Mouse (Mus musculus) lung, postnatal 10 days (tissue): ENCODE data around the gene Thap8.

ENCODE experiments used
- DNase-seq: peaks from one replicate; pipeline ENCODE4 v3.0.0; 2021

The Thap8 gene

DNA sequence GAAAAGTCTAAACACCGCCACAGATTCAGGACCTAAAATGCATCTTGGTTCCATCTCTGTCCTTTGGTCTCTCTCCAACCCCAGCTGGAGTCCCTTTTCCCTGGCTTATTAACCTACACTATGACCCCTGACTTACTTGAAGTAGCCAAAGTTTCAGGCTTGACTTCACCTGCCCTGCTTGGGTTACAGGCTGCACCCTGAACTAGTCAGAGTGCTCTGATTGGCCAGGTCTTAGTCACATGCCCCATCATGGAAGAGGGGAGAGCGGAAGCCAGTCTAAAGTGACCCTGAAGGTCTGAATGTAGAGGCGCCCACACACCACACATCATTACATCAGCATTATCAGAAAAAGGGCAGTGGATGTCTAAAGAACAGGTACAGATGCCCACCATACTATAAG, 38.2 kb downstream of the Thap8 start:
- DNase-seq = no peak

DNA sequence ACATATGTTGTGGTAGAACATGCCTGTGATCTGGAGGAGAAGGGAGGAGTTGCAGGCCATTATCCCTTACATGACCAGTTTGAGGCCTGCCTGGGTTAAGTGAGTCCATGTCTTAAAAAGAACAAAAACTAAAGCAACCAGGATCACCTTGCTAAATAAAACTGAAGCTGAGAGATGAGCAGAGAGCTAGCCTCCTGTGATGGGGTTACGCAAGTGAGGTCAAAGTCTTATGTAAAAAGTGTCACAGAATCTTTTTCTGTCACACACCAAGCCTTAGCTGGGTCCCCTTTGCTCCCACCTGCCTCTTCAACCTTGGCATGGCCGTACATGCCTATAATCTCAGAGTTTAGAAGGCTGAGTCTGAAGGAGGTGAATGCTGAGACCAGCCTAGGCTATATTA, 41.1 kb downstream of the Thap8 start:
- DNase-seq = no peak

DNA sequence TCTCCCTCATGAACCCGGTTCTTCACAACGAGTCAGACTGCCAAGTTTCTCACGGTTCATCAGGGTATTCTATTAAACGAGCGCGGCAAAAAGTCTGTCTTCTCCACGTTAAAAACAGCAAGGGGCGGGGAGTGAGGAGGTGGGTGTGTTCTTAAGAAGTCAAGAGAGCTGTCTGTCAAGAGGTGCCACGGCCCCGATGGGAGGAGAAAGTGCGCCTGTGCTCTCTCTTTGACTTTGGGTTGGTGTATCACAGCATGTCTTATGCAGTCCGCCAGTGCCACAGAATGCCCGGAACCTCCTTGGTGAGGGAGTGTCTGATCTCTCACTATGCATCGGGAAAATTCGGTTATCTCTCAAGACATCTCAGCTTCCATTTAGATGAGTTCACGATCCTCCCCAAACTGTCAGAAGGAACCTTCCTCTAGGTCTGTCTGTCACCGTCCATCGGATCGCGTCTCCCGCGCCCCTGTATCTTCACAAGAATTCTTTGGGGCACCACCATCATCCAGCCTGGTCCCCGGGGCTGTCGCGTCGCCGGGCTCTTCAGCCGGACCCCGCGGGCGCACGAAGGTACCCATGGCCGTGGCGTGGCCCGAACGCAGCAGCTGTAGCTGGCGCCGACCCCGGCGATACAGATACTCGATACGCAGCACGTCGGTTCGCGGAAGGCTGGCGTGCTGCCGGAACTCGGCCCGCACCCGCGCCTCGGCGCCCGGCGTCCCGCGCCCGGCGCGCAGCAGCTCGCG, 41.8 kb downstream of the Thap8 start, which contains the start of gene E130208F15Rik:
TSS of gene E130208F15Rik (plus strand) at position 202 of the 746 bp plus-strand sequence.
- DNase-seq = peak; percentile 89

DNA sequence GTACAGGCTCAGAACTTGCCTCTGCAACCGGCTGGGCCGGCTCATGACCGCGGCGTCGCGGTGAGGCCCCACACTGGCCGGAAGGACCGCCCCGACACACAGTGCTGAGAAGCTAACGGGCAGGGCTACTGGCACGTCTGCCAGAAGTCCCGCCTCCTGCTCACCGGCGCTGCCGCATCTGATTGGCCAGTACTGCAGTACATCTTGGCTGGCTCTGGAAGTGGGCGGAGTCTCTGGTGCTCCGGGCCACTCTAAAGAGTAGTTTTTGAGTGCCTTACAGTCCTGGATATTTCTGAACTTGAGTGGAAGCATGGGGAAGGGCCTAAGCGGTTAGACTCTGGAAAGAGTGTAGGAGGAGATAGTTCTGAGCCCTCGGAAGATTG, 42.4 kb downstream of the Thap8 start:
- peak; percentile 99 for DNase-seq

DNA sequence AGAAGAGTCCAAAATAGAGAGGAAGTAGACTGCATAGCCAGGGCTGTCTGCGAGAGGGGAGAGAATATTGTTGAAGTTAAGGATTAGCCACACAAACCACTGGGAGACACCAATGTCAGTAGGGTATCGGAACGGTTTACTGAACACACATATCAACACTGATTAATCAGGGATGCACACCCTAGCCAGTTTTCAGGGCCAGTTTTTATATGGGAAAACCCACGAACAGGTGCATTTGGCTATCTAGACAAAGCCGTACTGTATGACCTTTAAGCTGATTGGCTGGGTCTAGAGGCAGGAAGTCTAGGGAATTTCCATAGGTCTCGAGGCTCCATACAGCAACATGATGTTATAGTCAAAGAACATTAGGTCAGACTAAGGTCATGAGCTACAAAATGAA, 43.0 kb downstream of the Thap8 start:
- DNase-seq = no peak

DNA sequence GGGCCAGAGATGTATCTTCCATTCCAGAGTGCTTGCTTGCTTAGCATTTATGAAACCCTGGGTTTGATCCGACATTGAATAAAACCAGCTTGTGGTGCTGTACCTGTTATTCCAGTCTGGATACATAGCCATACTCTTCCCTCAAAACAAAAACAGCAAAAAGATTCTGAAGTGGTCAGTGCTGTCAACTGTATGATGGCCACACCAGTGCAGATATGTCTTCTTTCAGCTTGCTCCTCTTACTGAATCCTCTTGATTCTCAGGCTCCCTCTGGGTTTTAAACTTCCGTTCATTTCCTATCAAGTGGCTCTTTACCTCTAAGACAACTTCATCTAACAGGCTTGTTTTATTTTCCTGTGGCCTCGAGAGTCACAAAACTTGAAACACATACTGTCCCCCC, 43.9 kb downstream of the Thap8 start, which contains the start of gene Sdhaf1:
TSS of gene Sdhaf1 (minus strand) at position 101 of the 400 bp plus-strand sequence.
- DNase-seq = no peak

DNA sequence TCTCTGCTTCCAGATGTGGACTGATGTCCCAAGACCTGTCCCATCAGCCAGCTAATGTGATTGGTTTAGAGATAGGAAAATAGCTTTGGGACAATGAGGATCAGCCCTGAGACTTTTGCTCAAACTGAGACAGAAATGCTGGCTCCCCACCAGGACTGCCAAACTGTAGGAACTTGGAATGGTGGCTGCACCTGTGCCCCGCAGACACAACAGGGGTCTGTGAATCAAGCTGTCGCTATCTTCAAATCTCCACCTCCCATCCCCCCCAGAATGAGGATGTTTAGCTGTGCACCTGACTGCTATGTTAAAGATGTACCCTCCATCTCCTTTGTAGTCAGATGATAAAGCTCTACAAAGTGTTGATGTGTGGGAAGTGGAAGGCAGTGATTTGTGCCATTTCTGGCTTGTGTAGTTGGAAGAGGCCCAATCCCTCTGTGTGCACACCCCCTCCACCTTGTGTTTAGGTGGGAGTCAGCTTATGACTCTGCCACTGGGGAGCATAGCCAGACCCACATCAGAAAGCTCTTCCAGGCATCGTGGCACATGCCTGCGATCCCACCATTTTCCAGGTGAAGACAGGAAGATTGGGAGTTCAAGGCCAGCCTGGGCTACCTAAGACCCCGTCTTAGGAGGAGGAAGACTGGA, 44.5 kb downstream of the Thap8 start:
- DNase-seq = no peak

DNA sequence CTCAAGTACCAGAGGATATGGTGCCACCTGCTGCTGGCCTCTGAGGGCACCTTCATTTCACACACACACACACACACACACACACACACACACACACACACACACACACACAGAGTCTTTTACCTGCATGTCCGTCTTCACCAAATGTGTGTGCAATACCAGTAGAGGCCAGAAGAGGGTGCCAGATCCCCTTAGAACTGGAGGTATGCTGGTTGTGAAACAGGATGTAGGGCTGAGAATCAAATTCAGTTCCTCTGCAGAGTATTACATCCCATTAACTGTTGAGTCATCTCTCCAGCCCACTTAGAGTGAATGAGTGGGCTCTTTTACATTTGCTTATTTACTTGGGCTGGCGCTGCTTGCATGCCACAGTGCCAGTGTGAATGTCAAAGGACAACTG, 45.5 kb downstream of the Thap8 start:
- DNase-seq = peak; percentile 64

DNA sequence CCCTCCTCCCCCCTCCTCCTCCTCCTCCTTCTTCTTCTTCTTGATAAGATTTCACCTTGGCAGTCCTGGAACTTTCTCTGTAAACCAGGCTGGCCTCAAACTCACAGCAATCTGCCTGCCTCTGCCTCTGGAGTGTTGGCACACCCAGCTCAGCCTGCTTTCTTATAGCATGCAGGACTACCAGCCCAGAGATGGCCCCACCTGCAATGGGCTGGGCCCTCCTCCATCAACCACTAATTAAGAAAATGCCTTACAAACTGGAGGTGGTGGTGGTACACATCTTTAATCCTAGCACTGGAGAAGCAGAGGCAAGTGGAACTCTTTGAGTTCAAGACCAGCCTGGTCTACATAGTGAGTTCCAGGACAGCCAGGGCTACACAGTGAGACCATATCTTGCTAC, 46.5 kb downstream of the Thap8 start:
- DNase-seq = no peak

DNA sequence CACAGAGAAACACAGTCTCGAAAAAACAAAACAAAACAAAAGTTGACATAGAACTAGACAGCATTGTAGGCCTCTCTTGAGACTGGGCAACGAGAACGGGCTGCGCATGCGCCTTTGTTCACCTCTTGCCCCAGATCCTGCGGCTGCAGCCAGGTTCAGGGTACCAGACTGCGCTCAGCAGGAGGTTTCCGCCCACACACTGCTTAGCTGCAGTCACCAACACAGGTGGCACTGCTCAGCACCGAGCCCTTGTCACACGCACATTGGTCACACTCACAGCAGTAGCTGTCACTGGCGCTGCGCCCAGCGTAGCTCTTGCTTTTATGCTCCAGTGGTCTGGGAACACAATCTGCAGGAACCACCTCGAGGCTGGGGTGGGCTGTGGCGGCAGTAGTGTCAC, 47.2 kb downstream of the Thap8 start:
- peak; percentile 66 for DNase-seq

DNA sequence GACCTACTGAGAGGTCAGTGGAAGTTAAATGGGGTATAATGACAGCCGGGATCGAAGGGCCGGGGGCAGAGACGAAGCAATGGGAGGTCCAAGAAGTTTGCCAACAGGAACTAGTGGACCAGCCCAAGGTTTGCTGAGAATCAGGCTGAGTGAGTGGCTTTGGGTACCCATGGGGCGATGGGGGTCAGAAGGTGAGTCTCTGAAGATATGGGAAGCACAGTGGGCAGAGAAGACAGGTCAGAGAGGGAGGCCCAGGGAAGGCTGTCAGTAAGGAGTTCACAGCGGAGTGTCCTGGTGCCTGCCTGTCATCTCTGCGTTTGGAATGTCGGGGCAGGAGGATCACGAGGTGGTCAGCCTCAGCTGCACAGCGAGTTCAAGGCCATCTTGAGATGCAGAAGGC, 48.5 kb downstream of the Thap8 start:
- no peak for DNase-seq

DNA sequence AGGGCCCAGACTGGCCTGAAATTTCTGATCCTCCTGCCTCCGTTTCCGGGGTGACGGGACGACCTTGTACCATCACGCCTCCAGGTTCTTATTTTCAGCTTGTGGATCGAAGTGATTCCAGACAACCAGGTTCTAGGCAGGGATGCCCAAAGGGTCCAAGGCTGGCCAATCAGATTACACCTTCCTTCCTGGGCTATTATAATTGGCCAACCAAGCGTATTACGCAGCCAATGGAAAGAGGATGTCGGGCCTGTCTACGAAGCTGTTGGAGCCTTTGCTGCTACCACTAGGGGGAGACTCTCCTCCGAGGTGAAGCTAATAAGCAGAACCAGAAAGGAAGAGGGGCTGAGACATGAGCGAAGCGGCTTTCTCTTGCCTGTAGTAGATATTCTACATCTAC, 52.0 kb downstream of the Thap8 start:
- peak; percentile 89 for DNase-seq

DNA sequence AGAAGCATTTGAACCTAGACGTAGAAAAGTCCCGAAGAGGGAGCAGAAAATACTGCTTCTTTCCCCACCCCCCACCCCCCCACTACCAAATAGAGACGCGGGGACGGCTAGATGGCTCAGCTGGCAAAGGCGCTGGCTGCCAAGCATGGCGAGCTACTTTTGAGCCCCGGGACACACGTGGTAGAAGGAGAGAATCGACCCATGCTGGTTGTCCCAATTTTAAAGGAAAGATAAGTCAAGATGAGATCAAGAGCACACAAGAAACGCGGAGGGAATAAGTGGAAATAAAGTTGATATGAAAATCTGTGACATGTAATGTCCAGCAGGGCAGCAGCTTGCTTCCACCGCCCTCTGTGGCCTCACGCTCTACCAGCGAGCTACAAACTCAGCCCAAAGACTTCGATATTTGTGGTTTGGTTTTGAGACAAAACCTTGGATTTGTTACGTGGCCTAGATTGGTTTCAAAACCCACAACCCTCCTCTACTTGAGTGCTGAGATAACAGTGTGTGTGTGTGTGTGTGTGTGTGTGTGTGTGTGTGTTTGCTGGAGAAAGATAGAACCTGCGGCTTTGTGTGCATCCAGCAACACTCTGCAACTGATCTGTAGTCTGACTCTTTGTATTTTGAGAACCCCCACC, 52.8 kb downstream of the Thap8 start:
- DNase-seq = no peak

DNA sequence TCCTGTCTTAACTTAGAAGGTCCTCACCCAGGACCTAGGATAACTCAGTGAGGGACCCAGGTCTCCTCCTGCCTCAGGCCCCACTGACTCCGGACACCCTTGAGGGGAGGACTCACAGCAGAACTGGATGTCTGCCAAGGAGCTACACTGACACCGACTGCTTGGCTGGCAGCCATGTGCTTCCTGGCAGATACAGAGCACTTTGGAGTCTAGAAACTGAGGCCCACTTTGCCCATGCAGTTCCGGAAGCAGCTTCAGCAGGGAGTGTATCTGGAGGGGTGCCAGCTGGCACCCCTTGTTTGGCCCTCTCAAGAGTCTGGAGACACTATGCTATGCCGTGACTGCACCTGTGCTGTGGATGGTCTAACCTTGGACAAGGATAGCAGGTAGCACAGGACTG, 53.5 kb downstream of the Thap8 start:
- peak; percentile 79 for DNase-seq

DNA sequence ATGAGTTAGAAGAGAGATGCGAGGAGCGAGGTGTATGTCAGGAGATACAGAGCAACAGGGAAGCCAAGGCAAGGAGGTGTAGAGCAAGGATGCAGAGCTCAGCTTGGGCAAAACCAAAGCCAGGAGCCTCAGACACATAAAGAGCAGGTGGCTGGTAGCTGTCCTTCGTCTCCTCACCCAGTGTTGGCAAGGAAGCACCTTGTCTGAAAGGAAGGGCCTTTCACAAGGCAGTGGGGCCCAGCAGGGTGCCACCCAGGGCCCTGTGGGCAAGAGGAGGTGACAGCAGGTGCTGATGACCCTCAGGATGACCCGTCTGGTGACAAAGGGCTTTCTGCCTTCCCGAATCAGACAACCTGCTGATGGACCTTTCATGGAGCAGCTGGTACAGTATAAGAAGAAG, 54.7 kb downstream of the Thap8 start:
- DNase-seq = no peak

DNA sequence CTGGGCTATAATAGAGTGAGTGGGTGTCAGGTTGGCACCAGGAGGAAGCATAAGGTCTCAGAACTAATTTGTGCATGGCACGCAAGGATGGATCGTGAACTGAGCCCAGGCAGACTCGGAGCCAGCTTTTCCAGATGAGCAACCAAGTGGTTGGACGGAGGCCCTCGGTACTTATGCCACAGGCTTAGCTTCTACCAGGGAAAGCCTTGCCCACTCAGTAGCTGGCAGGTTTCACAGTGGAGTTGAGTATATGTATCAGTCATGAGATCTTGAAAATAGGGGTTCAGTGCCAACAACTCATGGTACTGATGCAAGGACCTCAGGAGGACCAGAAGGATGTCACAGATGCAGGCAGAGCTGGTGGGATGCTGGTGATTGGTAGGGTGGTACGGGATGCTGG, 55.8 kb downstream of the Thap8 start:
- no peak for DNase-seq

DNA sequence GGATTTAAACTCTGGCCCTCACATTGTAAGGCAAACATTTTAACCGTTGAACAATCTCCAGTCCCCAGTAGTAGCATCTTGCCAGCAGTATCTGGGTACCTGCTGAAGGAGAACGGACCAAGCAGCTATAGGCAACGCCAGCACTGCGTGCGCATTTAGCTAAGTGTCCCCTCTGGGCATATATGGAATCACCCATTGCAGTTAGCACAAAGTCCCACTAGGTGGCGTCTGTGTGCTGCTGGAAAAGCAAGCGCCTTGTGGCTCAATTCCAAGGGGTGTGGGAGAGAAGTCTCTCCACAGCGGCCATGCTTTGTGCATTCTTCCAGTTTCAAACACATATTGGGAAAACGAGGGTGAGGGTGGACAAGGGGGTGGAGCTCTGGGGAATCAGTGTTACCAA, 56.5 kb downstream of the Thap8 start:
- peak; percentile 94 for DNase-seq

DNA sequence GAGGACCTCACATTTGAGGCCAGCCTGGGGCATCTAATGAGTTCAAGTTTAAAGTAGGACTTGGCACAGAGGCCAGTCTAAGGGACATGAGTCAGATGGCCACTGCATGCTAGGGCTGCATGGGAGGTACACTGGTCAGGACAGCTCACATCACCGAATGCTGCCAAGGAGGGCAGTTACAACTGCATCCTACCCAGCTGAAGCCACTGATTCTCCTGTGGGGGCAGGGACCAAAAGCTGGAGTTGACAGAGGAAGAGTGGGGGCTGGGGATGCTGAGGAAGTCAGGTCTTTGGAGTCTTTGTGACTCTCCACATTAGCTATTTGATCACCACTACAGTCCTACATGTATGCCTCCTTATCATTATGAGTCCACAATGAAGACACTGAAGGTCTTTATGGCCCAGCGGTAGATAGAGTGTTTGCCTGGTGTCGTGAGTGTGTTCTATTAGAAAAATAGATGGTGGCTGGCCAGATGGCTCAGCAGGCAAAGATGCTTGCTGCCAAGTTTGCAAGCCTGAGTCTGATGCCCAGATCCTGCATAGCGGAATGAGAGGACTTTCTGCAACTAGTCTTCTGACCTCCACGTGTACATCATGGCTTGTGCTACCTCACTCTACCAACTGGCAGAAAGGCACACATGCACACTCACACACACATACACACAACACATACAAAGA, 59.7 kb downstream of the Thap8 start:
- DNase-seq = no peak
